Mouse (Mus musculus): Measurements from ENCODE around the gene Prps2. TPM values are rescaled to one million over a fixed set of nuclear protein-coding genes. Genes with fewer than 3 reads are reported as not detected.

Gene Prps2
- polyA plus RNA-seq, 1 experiment from 2014 or later, result 19.2 TPM

DNA sequence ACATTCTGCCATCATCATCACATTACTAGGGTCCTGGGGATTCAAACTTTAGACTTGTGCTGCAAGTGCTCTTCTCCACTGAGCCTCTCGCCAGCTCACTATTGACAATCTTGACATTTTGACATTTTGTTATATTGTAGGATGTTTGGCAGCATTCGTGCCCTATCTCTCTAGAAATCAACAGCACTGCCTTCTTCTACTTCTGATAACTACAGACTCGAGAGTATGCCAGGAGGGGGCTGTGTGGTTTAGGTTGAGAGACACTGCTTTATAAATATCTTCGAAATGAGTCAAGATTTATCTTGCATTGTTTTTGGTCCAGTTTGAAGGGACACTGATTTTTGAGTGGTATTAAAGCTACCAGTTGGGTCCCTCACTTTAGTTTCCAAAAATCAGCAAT lies 51.6 kb downstream of the Prps2 start:
- no peak overlapping the region for H3K4me3 ChIP-seq (ENCODE audit: low read depth, low read length)
- no peaks in the 10 kb centered on the region for H3K4me1 ChIP-seq (ENCODE audit: control insufficient read depth, insufficient read depth, low read length)
- no peak overlapping the region for H3K27ac ChIP-seq (ENCODE audit: low read depth, low read length)
- no peak overlapping the region for H3K4me2 ChIP-seq
- H3K9ac ChIP-seq (ENCODE audit: low read length), result no peak overlapping the region
- no peaks in the 10 kb centered on the region for H3K36me3 ChIP-seq (ENCODE audit: control insufficient read depth, insufficient read depth, low read length)
- no peaks in the 10 kb centered on the region for H3K9me3 ChIP-seq (ENCODE audit: control insufficient read depth, low read length)
- 88% methylated on average over 4 of the region's 4 CpGs for WGBS
- DNase-seq (ENCODE audit: low spot score, missing footprints) (no peak), ATAC-seq (ENCODE audit: low FRiP score) (no peak)
- peaks cover 5% of the 10 kb centered on the region; the same call in 1 of the 2 replicates for H3K27me3 ChIP-seq (ENCODE audit: control insufficient read depth, insufficient read depth, low read length)

DNA sequence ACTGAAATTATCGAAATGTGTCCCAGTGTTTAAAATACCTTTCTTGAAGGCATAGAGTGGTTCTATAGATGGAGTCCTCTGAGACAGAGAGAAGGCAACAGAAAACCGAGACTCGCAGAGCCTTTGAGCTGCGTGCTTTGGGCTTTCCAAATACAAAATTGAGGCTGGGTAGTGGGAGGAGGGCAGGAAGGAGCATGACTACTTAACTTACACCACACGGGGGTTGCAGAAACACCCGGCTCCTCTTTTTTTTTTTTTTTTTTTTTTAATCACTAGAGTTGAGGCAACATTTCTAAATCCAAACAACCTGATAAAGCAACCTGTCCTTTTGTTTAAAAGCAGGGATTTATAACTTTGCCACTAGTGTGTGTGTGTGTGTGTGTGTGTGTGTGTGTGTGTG lies 52.1 kb downstream of the Prps2 start, which contains the start of gene Tlr7:
Tlr7 (minus strand) TSS at position 160 of the 400 bp plus-strand sequence.
- Histone ChIP-seq H3K4me1 (ENCODE audit: control insufficient read depth, insufficient read depth, low read length) (no peaks in the 10 kb centered on the region), H3K36me3 (ENCODE audit: control insufficient read depth, insufficient read depth, low read length) (no peaks in the 10 kb centered on the region), H3K27me3 (ENCODE audit: control insufficient read depth, insufficient read depth, low read length) (peaks cover 8% of the 10 kb centered on the region; the same call in 1 of the 2 replicates), H3K27ac (ENCODE audit: low read depth, low read length) (no peak within 1 kb of the TSS), H3K9me3 (ENCODE audit: control insufficient read depth, low read length) (no peaks in the 10 kb centered on the region), H3K4me3 (ENCODE audit: low read depth, low read length) (no peak within 1 kb of the TSS), H3K4me2 (no peak within 1 kb of the TSS), H3K9ac (ENCODE audit: low read length) (no peak within 1 kb of the TSS)
- WGBS, result 82% methylated on average over 6 of the region's 6 CpGs
- ATAC-seq (ENCODE audit: low FRiP score) (no peak), DNase-seq (ENCODE audit: low spot score, missing footprints) (no peak)

DNA sequence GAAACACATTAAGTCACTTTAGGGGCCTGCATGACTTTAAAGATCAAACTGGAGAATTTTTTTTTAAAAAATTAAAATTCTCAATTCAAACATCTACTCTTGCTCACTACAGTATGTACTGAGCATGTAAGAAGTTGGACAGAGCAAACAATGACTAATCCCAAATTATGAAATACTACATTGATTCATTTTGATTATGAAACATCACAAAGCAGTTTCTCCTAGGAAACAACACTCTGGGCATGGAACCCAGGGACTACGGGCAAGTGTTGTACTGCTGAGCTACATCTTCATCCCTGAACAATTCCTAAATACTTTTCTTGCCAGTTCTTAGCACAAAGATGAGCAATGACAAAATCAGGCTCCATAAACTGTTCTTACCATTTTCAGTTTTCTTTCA lies 52.9 kb downstream of the Prps2 start:
- Histone ChIP-seq H3K27ac (ENCODE audit: low read depth, low read length) (no peak overlapping the region), H3K36me3 (ENCODE audit: control insufficient read depth, insufficient read depth, low read length) (no peaks in the 10 kb centered on the region), H3K4me3 (ENCODE audit: low read depth, low read length) (no peak overlapping the region), H3K27me3 (ENCODE audit: control insufficient read depth, insufficient read depth, low read length) (peaks cover 8% of the 10 kb centered on the region; the same call in 1 of the 2 replicates), H3K9ac (ENCODE audit: low read length) (no peak overlapping the region), H3K4me2 (no peak overlapping the region), H3K9me3 (ENCODE audit: control insufficient read depth, low read length) (no peaks in the 10 kb centered on the region), H3K4me1 (ENCODE audit: control insufficient read depth, insufficient read depth, low read length) (no peaks in the 10 kb centered on the region)
- WGBS, result 80% methylated on average over 1 of the region's 1 CpGs
- no peak for DNase-seq (ENCODE audit: low spot score, missing footprints)
- ATAC-seq (ENCODE audit: low FRiP score), result no peak

DNA sequence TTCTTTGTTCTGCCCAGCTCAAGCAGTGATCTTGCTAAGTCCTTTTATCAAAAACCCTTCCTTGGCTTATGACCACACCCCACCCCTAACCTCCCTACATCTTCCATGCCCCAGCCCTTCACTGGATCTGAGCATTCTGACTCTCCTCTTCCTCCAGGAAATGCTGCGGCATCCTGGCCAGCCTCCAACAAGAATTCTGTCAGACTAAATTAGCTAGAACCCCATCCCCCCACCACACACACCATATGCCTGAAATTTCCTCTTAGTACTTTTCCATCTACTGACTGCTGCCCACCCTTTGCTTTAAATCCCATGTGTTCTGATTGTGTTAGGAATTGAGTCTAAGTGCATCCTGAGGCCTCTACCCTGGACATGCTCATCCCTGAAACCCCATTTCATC lies 53.5 kb downstream of the Prps2 start:
- Histone ChIP-seq H3K36me3 (ENCODE audit: control insufficient read depth, insufficient read depth, low read length) (no peaks in the 10 kb centered on the region), H3K9me3 (ENCODE audit: control insufficient read depth, low read length) (no peaks in the 10 kb centered on the region), H3K4me1 (ENCODE audit: control insufficient read depth, insufficient read depth, low read length) (no peaks in the 10 kb centered on the region), H3K27ac (ENCODE audit: low read depth, low read length) (no peak overlapping the region), H3K4me3 (ENCODE audit: low read depth, low read length) (no peak overlapping the region), H3K4me2 (no peak overlapping the region), H3K27me3 (ENCODE audit: control insufficient read depth, insufficient read depth, low read length) (peaks cover 8% of the 10 kb centered on the region; the same call in 1 of the 2 replicates), H3K9ac (ENCODE audit: low read length) (no peak overlapping the region)
- no peak for ATAC-seq (ENCODE audit: low FRiP score)
- 79% methylated on average over 1 of the region's 1 CpGs for WGBS
- no peak for DNase-seq (ENCODE audit: low spot score, missing footprints)

DNA sequence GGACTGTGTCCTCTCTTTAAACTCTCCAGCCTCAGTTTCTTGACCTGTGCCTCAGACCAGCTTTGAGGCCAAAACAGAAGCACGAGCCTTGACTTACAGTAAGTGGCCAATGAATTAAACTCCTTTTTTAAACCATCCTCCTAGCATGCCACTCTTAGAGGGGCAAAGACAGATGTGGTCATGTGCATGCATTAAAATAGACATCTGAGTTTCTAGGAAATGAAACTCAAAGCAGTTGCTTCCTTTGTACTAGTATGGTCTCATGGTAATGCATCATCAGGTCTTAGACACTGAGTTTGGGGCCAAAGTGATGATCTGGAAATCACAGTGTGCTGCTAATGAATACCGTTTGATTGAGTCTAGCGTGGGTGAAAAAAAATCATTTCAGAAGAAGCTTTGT lies 54.0 kb downstream of the Prps2 start:
- ATAC-seq (ENCODE audit: low FRiP score), result no peak
- Histone ChIP-seq H3K36me3 (ENCODE audit: control insufficient read depth, insufficient read depth, low read length) (no peaks in the 10 kb centered on the region), H3K4me2 (no peak overlapping the region), H3K27me3 (ENCODE audit: control insufficient read depth, insufficient read depth, low read length) (peaks cover 8% of the 10 kb centered on the region; the same call in 1 of the 2 replicates), H3K9ac (ENCODE audit: low read length) (no peak overlapping the region), H3K4me1 (ENCODE audit: control insufficient read depth, insufficient read depth, low read length) (no peaks in the 10 kb centered on the region), H3K9me3 (ENCODE audit: control insufficient read depth, low read length) (no peaks in the 10 kb centered on the region), H3K27ac (ENCODE audit: low read depth, low read length) (no peak overlapping the region), H3K4me3 (ENCODE audit: low read depth, low read length) (no peak overlapping the region)
- no peak for DNase-seq (ENCODE audit: low spot score, missing footprints)
- whole genome bisulfite sequencing, result 85% methylated on average over 3 of the region's 3 CpGs

DNA sequence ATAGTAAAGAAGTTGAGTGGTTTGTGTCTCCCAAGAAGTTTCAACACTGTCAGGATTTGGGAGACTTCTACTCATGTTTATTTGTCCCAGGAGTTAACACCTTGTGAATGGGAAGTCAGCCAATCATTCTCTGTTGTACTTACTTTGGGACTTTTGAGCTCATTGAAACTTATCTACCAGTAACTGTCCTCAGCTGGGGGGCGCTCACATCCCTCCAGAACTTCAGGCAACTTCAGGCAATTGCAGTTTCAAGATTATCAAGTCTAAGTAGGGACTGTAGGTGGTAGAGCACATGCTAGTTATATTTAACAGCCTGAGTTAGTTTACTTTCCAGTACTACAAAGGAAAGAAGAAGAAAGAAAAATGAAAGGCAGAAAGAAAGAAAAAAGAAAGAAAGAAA lies 58.8 kb downstream of the Prps2 start:
- H3K4me2 ChIP-seq, result no peak overlapping the region
- H3K27me3 ChIP-seq (ENCODE audit: control insufficient read depth, insufficient read depth, low read length), result peaks cover 17% of the 10 kb centered on the region
- no peak overlapping the region for H3K9ac ChIP-seq (ENCODE audit: low read length)
- no peak overlapping the region for H3K27ac ChIP-seq (ENCODE audit: low read depth, low read length)
- no peak overlapping the region for H3K4me3 ChIP-seq (ENCODE audit: low read depth, low read length)
- no peaks in the 10 kb centered on the region for H3K4me1 ChIP-seq (ENCODE audit: control insufficient read depth, insufficient read depth, low read length)
- no peaks in the 10 kb centered on the region for H3K9me3 ChIP-seq (ENCODE audit: control insufficient read depth, low read length)
- no peak for ATAC-seq (ENCODE audit: low FRiP score)
- 60% methylated on average over 1 of the region's 1 CpGs for WGBS
- no peaks in the 10 kb centered on the region for H3K36me3 ChIP-seq (ENCODE audit: control insufficient read depth, insufficient read depth, low read length)
- no peak for DNase-seq (ENCODE audit: low spot score, missing footprints)

DNA sequence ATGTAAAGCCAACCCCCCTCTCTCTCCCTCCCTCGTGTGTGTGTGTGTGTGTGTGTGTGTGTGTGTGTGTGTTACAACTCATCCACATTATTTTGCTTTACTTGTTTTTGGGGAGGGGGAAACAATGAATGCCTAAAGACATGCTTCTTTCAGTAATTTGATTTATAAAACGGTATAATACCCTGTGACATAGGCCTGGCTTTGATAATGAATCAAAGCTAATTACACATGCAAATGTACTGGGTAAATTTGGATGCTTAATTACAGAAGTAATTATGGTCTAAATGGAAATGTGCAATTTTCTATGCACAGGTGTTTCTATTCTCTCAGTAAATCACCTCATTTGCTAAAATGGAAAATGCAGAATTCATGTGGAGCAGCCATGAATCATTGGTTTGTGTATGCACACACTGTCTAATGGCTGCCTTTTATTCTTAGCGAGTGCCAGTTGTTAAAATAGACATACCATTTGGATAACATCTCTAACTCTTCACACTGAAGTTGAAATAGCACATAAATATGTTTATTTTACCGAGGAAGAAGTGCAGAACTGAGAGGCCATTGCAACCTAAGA lies 61.2 kb downstream of the Prps2 start:
- Histone ChIP-seq H3K4me1 (ENCODE audit: control insufficient read depth, insufficient read depth, low read length) (no peaks in the 10 kb centered on the region), H3K4me2 (no peak overlapping the region), H3K27ac (ENCODE audit: low read depth, low read length) (no peak overlapping the region), H3K9ac (ENCODE audit: low read length) (no peak overlapping the region), H3K4me3 (ENCODE audit: low read depth, low read length) (no peak overlapping the region), H3K9me3 (ENCODE audit: control insufficient read depth, low read length) (no peaks in the 10 kb centered on the region), H3K27me3 (ENCODE audit: control insufficient read depth, insufficient read depth, low read length) (peaks cover 23% of the 10 kb centered on the region), H3K36me3 (ENCODE audit: control insufficient read depth, insufficient read depth, low read length) (no peaks in the 10 kb centered on the region)
- no peak for DNase-seq (ENCODE audit: low spot score, missing footprints)
- WGBS, result 75% methylated on average over 4 of the region's 4 CpGs
- ATAC-seq (ENCODE audit: low FRiP score), result no peak

DNA sequence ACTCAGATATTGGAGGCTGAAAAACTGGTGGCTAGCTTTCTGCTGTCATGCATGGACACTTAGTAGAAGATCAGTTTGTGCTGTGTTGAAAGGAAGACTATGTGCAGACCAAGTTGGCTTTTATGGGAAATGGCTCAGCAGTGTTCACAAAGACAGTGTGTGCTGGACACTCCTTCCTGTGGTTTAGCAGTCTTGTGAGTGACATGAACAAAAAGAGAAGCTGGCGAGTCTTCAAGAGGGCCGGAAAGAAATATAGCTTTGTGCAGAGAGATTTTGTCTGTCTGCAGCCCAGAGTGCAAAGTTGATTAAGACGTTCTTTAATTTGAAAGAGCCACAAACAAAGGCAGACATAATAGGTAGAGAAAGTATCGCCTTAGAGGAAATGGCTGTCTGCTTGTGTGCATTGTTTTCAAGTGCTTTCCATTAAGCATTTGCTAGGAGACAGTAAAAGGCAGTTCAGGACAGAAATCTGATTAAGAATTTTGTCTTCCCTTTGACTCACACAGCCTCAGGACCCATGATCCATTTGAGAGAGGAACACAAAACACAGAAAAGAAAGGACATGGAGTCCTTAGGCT lies 63.6 kb downstream of the Prps2 start:
- no peak overlapping the region for H3K4me3 ChIP-seq (ENCODE audit: low read depth, low read length)
- 40% methylated on average over 4 of the region's 4 CpGs for WGBS
- H3K27ac ChIP-seq (ENCODE audit: low read depth, low read length), result no peak overlapping the region
- H3K9ac ChIP-seq (ENCODE audit: low read length), result no peak overlapping the region
- no peak for DNase-seq (ENCODE audit: low spot score, missing footprints)
- H3K4me2 ChIP-seq, result no peak overlapping the region
- no peaks in the 10 kb centered on the region for H3K9me3 ChIP-seq (ENCODE audit: control insufficient read depth, low read length)
- H3K27me3 ChIP-seq (ENCODE audit: control insufficient read depth, insufficient read depth, low read length), result peaks cover 23% of the 10 kb centered on the region
- no peaks in the 10 kb centered on the region for H3K4me1 ChIP-seq (ENCODE audit: control insufficient read depth, insufficient read depth, low read length)
- ATAC-seq (ENCODE audit: low FRiP score), result peak; percentile 62; the same call in 1 of the 2 replicates
- H3K36me3 ChIP-seq (ENCODE audit: control insufficient read depth, insufficient read depth, low read length), result no peaks in the 10 kb centered on the region

DNA sequence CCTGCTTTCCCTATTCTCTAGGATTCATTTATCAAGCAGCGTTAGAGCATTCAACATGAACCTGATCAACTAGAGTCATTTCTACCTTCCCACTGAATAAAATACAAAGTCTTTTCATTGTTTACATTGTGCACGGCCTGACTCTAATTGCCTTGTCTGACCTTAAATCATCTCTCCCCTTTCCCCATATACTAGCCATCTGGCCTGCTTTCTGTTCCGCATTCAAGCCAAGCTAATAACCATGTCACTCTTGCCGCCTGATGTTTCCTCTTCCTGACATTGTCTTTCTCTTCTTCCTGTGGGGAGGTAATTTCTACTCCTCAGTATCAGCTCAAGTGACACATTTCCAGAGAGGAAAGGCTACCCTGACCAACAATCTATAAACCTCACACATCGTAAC lies 66.8 kb downstream of the Prps2 start:
- H3K4me1 ChIP-seq (ENCODE audit: control insufficient read depth, insufficient read depth, low read length), result no peaks in the 10 kb centered on the region
- no peak overlapping the region for H3K9ac ChIP-seq (ENCODE audit: low read length)
- H3K36me3 ChIP-seq (ENCODE audit: control insufficient read depth, insufficient read depth, low read length), result no peaks in the 10 kb centered on the region
- H3K27me3 ChIP-seq (ENCODE audit: control insufficient read depth, insufficient read depth, low read length), result peaks cover 25% of the 10 kb centered on the region
- WGBS, result 70% methylated on average over 5 of the region's 5 CpGs
- no peak overlapping the region for H3K27ac ChIP-seq (ENCODE audit: low read depth, low read length)
- H3K4me2 ChIP-seq, result no peak overlapping the region
- H3K9me3 ChIP-seq (ENCODE audit: control insufficient read depth, low read length), result no peaks in the 10 kb centered on the region
- ATAC-seq (ENCODE audit: low FRiP score) (no peak), DNase-seq (ENCODE audit: low spot score, missing footprints) (no peak)
- H3K4me3 ChIP-seq (ENCODE audit: low read depth, low read length), result no peak overlapping the region

Data from midbrain, embryonic 11.5 days (tissue).